Mouse (Mus musculus): ENCODE data around the gene Gm960.

Gene Gm960

DNA sequence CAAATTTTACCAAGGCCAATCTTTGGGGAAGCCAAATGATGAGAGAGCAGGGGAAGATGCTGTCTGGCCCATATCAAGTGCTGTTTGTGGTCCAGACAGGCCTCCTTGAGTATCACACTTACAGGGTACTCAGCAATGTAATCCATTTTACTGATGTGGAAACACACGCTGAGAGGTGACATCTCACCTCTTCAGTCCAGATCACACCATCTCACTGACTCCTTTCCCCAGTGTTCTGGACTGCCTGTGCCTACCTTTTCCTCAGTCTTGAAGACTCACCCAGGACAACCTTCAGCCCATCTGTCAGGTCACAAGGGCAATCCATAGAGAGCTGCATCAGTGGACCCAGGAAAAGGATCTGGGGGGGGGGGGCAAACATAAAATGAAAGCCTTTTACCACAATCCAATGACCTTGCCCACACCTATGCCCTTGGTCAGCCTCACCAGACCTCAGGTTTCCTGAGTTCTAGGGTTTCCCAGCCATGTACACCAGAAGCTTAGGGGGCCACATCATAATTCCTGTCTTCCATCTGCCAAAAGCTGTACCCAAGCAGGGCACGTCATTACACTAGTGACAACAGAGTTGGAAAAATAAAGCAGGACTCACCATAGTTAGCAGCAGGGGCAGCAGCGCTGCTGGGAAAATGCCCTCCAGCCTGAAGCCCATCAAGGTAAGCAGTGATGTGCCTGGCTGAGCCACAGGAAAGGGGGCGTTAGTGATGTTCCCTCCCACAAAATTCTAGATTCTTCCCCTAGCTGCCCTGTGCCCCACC lies 73.9 kb downstream of the Gm960 start:
- DNase-seq (ENCODE audit: low read depth, low spot score): no peak

DNA sequence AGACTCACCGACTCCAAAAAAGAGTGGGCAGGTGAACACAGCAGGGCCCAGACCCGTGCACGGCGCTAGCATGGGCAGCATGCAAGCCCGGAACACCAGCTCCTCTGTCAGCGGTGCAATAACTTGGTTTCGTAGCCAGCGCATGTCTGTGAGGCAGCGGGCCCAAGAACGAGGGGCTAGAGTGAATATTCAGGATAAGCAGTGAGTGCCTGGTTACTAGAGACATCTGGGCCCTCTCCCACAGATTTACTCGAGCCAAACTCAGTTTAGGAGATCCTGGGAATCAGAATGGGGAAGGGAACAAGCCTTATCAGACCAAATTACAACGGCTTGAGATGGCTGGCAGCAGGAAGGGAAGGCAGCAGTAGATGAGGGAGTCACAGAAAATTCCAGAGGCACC lies 74.5 kb downstream of the Gm960 start:
- DNase-seq (ENCODE audit: low read depth, low spot score): no peak

DNA sequence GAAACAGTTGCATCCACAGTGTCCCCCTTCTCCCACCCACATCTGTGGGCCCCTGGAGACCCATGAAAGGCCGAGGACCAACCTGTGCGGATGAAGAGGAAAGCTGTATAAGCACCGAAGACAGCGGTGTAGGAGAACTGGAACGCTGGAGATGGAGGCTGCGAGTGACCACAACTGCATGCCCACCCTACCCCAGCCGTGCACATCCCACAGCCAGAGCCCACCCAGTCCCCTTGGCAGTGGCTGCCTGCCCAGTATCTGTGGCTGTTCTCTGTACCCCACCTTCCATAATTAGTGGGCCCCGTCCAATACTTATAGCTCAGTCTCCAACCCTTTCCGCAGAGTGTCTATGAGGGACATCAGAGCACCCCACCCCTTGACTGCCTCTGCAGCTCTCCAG lies 75.0 kb downstream of the Gm960 start:
- no peak for DNase-seq (ENCODE audit: low read depth, low spot score)

DNA sequence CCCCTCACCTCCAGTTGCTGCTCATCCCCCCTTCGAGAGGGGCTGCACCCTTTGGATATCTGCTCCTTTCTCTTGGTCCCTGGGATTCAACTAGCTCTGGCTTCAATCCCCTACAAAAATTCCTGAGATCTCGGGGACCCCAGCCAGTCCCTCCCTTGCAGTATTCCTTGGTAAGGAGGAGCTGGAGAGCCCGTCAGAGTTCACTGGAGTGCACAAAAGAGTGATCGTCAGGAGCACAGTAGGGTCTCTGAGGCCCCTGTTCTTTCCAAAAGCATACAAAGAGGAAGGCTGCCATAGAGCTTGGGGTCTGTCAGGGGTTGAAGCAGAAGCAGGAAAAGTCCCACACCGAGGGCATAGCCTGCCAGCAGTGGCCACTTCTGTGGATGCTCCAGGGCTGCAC lies 75.7 kb downstream of the Gm960 start:
- DNase-seq (ENCODE audit: low read depth, low spot score): no peak

DNA sequence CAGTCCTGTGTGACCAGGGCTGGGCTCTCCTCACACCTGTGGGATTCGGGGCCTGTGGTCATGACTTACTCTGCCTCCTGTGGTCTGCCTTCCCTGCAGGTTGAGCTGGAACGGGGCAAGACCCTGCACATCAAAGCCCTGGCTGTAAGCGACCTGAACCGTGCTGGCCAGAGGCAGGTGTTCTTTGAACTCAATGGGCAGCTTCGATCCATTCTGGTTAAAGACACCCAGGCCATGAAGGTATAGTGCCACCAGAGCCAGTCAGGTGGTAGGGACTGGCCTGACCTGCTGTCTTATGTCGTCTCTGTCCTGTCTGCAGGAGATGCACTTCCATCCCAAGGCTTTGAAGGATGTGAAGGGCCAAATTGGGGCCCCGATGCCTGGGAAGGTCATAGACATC lies 77.7 kb downstream of the Gm960 start:
- DNase-seq (ENCODE audit: low read depth, low spot score): no peak

DNA sequence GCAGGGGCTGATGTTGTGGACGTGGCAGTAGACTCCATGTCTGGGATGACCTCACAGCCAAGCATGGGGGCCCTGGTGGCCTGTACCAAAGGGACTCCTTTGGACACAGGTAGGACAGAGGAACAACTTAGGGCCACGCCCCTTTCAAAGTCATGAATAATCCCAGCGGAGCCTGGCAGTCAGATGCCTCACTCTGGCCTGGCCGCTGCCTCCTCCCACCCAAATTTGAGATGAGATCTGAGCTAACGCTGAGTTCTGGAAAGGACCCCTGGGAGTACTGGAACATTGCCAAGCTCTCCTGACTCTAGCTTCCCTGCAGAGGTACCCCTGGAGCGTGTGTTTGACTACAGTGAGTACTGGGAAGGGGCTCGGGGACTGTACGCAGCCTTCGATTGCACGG lies 79.0 kb downstream of the Gm960 start:
- DNase-seq (ENCODE audit: low read depth, low spot score): no peak

DNA sequence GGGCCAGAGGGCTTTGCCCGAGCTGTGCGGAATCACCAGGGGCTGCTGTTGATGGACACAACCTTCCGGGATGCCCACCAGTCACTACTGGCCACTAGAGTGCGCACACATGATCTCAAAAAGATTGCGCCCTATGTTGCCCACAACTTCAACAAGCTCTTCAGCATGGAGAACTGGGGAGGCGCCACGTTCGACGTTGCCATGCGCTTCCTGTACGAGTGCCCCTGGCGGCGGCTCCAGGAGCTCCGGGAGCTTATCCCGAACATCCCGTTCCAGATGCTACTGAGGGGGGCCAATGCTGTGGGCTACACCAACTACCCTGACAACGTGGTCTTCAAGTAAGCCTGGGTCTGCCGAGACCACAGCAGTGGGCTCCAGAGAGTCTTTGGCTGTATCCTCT lies 80.3 kb downstream of the Gm960 start:
- DNase-seq (ENCODE audit: low read depth, low spot score): no peak

DNA sequence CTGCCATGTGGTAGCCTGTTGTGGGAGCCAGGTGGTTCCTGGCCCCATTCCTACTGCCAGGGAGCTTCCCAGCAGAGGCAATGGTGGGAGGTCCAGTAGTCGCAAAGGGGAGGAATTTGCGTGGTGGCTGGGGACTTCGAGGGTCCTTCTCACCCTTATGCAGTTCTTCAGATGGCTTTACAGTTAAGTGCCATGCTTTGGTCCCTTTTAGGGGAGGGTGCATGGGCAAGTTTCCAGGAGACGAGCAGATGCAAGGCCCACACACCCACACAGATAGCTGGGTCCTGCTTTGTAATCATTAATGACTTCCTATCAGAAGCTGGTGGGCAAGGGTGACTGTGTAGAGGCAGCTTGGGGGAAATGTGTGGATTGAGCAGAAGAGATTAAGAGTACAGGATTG lies 81.9 kb downstream of the Gm960 start:
- no peak for DNase-seq (ENCODE audit: low read depth, low spot score)

DNA sequence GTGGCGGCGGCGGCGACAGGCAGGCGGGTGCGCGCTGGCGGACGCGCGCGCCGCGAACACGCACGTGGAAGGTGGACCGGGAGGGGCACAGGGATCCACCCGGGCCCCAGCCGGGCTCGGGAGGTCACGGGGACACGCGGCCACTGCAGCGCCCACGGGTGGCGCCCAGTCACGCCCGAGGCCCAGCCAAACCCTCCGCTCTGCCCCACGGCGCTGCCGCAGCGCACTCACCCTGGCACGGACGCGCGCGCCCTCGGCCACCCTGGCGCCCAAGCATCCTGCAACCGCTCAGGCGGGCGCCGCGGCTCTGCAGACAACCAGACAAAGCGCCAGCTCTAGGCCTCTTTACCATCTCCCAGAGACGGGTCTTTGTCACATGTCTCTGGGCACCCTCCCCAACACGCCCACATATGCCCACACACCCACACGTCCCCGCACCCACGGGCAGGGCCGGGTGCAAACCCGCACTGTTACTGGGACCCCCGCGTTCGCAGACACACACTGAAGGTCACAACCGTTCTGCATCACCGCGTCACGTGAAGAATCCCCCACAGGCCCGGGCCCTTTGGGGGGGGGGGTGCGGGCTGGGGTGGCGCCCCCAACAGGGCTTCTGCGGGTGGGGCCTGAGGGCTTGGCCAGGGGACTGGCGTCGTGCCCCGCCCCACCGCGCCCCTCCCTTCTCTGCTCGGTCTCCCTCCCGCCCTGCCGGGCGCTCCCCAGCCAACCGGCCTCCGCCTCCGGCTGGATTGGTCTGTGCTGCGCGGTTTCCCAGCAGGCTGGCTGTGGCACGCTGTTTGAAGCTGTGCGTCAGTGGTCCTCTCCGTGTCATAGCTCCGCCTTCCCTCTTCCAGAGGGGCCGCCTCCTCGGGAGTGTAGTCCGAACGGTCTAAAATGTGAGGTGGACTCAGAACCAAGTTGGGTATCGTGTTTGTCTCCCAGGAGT lies 83.0 kb downstream of the Gm960 start, which contains the start of gene Lrfn4:
Lrfn4 (minus strand) TSS at position 517 of the 943 bp plus-strand sequence.
- DNase-seq (ENCODE audit: low read depth, low spot score): peak; percentile 72

DNA sequence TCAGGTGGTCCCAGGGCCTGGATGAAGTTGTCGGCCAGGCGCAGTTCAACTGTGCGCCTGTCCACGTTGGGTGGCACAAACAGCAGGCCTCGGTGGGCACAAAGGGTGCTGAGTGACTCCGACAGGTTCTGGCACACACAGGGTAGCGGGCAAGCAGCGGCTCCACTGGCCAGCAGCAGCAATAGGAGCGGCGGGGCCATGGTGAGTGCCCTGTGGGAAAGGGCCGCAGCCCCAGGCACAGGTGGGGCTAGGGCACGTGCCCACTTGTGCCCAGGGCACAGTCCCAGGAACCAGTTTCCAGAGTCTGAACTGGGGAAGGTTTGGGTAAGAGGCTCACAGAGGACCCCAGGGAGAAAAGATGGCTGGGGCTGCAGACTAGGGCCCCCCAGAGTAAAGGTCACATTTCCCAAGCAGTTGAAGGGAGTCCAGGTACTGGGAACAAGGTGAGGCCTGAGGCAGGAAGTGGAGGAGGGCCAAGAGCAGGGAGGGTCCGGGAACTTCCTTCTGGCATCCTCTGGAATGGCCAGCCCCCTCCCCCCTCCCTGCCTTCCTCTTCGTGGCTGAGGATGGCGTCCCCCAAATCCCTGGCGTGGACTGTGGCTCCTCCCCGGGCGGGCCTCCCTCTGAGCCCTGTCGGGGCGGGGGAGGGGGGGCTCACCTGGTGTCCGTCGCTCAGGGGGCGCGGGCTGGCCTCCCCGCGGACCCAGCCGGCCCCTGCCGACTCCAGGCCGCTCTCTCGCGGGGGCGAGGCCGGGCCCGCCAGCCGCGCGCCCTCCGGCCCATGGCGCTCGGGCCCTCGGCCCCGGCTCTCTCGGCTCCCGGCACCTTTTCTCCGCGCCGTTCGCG lies 83.9 kb downstream of the Gm960 start:
- DNase-seq (ENCODE audit: low read depth, low spot score): no peak

DNA sequence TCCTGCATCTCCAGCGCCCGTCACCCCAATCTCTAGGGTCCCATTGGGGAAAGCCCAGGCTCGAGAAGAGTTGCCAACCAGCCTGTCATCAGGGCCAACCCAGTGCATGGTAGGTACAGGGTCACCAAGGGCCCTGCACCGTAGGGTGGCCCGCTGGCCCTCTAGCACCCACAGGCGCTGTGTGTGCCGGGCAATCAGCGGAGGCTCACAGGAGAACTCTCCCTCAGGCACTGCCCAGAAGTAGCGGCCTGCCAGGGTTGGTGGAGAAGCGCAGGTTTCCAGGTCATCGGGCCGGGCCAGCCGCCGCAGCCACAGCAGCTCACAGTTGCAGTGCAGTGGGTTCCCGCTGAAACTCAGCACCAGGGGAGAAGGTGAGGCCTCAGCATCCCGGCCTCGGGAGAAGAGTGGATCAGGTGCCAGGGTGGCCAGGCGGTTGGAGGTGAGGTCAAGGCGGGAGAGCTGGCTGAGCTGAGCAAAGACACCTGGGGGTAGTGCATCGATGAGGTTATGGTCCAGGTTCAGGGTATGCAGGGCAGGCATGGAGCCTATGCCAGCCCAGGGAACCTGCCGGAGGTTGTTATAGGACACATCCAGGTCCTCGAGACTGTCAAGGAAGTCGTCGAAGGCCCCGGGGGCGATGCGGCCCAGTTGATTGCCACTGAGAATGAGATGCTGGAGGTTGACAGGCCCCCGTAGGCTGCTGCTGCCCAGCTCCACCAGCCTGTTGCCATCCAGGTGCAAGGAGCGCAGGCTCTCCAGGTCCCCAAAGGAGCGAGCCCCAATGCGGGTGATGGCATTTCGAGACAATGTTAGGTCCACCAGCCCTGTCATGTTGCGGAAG lies 84.8 kb downstream of the Gm960 start:
- DNase-seq (ENCODE audit: low read depth, low spot score): no peak

DNA sequence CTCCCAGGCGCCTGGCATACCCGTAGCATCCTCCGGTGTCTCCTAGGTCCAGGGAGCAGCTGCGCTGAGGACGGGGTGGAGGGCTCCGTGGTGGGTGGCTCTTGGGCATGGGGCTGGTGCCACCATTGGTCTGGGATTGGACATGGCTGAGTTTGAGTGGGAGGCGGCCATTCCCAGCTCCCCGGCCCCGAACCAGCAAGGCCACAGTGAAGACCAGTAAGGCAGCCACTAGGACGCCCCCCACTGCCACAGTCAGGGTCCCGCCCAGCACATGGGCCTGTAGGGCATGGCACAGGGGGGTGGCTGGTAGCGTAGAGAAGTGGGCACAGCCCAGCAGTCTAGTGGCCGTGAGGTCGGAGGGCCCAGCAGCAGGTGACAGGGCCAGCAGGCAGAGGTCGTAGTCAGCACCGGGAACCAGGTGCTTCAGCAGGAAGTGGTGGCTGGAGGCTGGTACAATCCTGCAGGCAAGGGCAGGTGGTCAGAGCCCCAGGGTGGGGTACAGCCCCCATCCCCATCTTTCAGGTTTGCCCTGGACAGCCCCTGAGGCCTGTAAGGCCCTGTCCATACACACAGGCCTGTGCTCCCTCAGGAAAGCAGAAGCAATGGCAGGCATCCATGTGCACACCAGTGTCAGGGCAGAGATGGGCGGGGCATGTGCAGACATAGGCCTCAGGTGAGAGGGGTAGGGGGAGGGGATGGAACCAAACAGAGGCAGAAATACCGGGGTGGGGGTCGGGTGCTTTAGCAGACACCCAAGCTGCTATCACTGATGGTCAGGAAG lies 86.1 kb downstream of the Gm960 start:
- DNase-seq (ENCODE audit: low read depth, low spot score): no peak

DNA sequence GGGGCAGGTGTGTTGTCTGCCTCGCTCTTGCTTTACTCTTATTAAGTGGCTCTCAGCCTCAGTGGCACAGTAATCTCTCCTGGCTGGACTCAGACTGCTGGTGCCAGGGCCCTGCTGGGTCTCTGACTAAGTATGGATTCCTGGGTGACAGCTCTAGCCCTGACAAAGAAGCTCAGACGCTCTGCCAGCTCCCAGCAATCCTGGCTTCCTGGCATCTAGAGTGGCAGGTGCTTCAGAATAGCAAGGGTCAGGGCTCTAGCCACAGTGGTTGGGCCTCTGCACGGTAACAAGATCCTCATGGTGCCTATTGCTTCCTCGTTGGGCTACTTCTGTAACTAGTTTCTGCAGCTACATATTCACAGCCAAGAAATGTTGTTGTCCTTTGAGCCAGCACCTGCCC lies 88.4 kb downstream of the Gm960 start:
- DNase-seq (ENCODE audit: low read depth, low spot score): no peak

DNA sequence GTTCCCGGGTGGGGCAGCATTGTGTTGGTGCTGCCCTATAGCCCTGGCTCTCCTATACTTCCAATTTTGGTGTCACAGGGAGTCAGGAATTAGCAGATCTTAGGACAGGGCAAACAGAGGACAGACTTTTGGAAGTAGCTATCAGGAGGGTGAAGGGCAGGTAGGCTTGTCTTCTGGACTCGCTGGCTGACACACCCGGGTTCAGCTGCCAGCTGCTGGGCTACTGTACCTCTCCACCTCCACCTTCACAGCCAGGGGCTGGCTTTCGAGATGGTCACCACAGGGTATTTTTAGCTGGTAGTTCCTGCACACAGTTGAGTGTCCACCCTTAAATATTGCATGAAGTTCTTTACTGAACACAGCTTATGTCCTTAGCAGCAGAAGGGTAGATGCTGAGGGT lies 90.0 kb downstream of the Gm960 start:
- DNase-seq (ENCODE audit: low read depth, low spot score): no peak

DNA sequence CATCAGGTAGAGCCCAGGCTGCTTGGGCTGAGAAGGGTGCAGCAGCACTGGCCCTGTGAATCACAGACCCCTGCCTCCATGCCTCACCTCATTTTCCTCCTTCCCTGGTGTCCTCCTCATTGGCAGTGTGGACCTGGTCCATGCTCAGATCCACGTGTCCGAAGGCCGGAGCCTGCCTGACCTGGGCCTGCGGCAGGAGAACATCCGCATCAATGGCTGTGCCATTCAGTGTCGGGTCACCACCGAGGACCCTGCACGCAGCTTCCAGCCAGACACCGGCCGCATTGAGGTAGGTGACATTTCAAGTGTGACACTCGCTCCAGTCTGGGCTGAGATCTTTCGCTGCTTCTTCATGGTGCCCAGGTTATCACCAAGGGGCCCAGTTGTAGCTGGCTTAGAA lies 91.1 kb downstream of the Gm960 start:
- DNase-seq (ENCODE audit: low read depth, low spot score): no peak

DNA sequence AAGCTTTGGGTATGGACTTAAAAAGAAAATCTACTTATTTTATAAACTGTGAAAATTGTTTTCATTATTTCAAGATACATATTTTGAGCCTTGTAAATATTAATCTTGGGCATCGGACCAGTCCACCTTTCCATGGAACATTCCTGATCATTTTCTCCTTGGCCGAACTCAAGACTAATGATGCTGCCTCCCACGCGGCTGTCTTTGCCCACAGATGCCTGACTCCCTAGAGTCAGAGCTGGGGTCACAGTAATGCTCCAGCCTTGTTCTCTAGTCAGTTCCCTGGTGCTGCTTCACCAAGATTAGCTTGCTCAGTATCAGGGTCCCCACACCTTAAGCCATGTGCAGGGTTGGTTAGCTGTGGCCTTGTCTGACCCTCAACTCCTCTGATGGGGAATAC lies 92.8 kb downstream of the Gm960 start:
- DNase-seq (ENCODE audit: low read depth, low spot score): no peak

DNA sequence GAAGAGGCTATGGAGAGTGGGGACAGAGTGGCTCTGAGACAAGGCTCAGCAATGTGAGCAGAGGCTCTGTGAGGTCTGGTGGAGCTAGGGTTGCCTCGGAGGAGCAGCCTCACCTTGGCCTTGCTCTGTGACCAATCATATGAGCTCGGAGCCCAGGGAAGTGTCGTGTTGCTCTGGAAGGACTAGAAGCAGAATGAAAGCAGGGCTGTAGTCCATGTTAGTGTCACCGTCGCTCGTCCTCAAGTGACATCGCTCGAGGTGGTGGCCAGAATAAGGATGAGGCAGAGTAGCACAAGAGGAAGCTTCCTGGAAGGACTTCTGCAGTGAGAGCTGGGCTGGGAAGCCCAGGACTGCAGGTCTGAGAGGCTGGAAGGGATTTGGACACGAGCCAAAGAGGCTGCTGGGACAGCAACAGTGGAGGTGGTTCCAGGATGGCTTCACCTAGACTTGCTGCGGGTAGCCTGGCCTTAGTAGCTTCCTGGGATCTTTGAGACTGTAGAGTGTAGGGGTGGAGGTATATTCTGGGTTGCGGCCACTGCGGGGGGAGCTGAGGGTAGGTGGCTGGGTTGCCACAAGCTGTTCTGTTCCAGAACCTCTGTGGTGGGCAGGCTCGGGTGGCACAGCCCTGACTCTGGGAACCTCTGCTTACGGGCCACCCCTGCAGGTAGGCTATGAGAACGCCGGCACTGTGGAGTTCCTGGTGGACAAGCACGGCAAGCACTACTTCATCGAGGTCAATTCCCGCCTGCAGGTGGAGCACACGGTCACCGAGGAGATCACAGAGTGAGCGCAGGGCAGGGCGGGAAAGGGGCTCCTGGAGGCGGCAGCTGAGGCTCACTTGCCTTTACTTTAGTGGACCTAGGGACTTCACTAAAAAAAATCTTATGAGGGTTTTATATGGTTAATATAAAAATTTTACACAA lies 94.4 kb downstream of the Gm960 start:
- DNase-seq (ENCODE audit: low read depth, low spot score): no peak

DNA sequence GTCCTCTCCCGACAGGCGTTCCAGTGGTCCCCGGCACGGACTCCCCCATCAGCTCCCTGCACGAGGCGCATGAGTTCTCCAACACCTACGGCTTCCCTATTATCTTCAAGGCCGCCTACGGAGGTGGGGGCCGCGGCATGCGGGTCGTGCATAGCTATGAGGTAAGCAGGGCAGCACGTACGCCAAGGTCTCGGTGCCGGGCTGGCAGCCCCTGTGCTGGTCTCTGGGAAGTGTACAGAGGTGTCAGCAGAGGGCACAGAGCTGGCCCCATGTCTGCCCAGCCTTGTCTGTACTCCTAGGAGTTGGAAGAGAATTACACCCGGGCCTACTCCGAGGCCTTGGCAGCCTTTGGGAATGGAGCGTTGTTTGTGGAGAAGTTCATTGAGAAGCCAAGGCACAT lies 96.0 kb downstream of the Gm960 start:
- no peak for DNase-seq (ENCODE audit: low read depth, low spot score)

DNA sequence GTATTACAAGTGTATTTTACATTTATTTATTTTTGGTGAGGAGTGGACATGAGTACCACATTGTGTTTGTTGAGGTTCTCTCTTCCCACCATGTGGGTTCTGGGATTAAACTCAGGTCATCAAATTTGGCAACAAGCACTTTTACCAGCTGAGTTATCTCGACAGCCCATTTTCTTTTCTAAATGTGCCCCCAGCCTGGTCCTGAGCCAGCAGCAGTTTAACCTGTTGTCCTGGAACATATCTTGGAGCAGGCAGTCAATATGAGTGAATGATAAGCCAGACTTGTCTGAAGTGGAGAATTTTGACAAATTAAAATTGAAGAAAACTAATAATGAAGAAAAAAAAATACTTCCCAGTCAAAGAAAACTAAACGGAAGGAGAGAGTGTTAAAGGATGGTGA lies 102.4 kb downstream of the Gm960 start:
- no peak for DNase-seq (ENCODE audit: low read depth, low spot score)

Measured in retina, postnatal 7 days (tissue).